Mouse (Mus musculus): Measurements from ENCODE around the gene Scaf4. TPM values are rescaled to one million over a fixed set of nuclear protein-coding genes. Genes with fewer than 3 reads are reported as not detected.
A peak's percentile ranks its signal among the peaks of the same experiment; 100 is the strongest.

The Scaf4 gene
- total RNA-seq, 1 experiment: 36.0 TPM

DNA sequence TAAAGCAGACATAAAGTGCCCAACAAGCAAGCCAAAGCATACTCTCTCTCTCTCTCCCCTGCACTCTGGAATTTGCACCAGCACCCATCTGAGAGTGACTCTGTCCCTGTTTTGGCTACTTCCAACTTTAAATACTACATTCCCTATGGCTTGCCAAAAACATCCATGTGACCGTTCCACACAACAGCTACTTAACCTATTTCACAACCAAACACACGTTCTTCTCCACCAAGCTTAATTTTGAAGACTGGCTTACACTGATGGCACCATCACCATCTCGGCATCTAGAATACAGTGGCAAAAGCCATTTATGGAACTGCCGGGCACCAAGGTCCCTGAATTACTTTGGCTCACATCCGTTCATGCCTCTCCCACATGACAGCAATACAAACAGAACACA, 3.3 kb downstream of the Scaf4 start:
- no peak overlapping the region for H3K4me3 ChIP-seq (ENCODE audit: insufficient read depth in 1 of 2, low read depth in 1 of 2, low read length in 2 of 2, poor library complexity in 1 of 2, severe bottlenecking in 1 of 2)
- in situ Hi-C loops (cut with MboI; ENCODE audit: low sequenced_read_pairs in 2 of 2, unreplicated experiment in 2 of 2): no loop called here

DNA sequence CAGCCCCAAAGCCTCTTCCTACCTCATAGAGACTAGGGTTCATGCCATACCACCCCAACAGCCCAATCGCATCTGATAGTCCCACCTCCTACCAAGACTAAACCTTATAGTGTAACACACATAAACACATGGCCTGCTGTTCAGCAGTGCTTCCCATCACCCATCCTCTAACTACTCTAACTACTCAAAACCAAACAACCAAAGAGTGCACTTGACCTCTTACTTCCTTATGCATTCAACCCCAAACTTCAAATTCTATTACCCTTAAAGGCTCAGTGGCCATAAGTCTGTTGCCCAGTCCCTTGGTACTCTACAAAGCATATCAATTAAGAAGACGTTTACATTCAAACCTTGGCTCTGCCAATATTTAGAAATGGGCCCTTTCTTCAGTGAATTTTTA, 3.8 kb downstream of the Scaf4 start:
- in situ Hi-C loops (cut with MboI; ENCODE audit: low sequenced_read_pairs in 2 of 2, unreplicated experiment in 2 of 2): no loop called here
- peaks cover 5% of the 10 kb centered on the region; the same call in 1 of the 2 replicates for H3K36me3 ChIP-seq (ENCODE audit: control insufficient read depth, insufficient read depth, low read length, poor library complexity, severe bottlenecking)
- H3K4me1 ChIP-seq (ENCODE audit: control insufficient read depth in 2 of 2, insufficient read depth in 2 of 2, low read length in 2 of 2, poor library complexity in 1 of 2): peaks cover 9 to 20% of the 10 kb centered on the region in 2 experiments
- H3K4me3 ChIP-seq (ENCODE audit: insufficient read depth in 1 of 2, low read depth in 1 of 2, low read length in 2 of 2, poor library complexity in 1 of 2, severe bottlenecking in 1 of 2): no peak overlapping the region
- no peaks in the 10 kb centered on the region for H3K9me3 ChIP-seq (ENCODE audit: control insufficient read depth, insufficient read depth, low read depth, low read length)
- no peak for TF ChIP-seq HCFC1 (IDR thresholded peaks at IDR 0.05; ENCODE audit: borderline replicate concordance, insufficient read depth, low read length)
- TF ChIP-seq ZC3H11A (IDR thresholded peaks at IDR 0.05; ENCODE audit: borderline replicate concordance, low read depth, low read length): no peak
- TF ChIP-seq CHD2 (IDR thresholded peaks at IDR 0.05; ENCODE audit: low read depth, low read length): no peak
- no peak for TF ChIP-seq MAFK (IDR thresholded peaks at IDR 0.05; ENCODE audit: insufficient read depth, low read depth, low read length)
- no peak for TF ChIP-seq ZNF384 (IDR thresholded peaks at IDR 0.05; ENCODE audit: low read depth, low read length)
- H3K9ac ChIP-seq (ENCODE audit: insufficient read depth, low read depth, low read length, poor library complexity, severe bottlenecking): no peak overlapping the region
- H3K27ac ChIP-seq (ENCODE audit: insufficient read depth, low read depth, low read length, poor library complexity, severe bottlenecking): no peak overlapping the region
- DNase-seq (ENCODE audit: low read depth, low spot score): no peak

More for the DNA sequence above, 3.3 kb downstream of the Scaf4 start:
- H3K9me3 ChIP-seq (ENCODE audit: control insufficient read depth, insufficient read depth, low read depth, low read length): no peaks in the 10 kb centered on the region
- peaks cover 5% of the 10 kb centered on the region; the same call in 1 of the 2 replicates for H3K36me3 ChIP-seq (ENCODE audit: control insufficient read depth, insufficient read depth, low read length, poor library complexity, severe bottlenecking)
- no peak overlapping the region for H3K27ac ChIP-seq (ENCODE audit: insufficient read depth, low read depth, low read length, poor library complexity, severe bottlenecking)
- no peak for DNase-seq (ENCODE audit: low read depth, low spot score)
- TF ChIP-seq ZC3H11A (IDR thresholded peaks at IDR 0.05; ENCODE audit: borderline replicate concordance, low read depth, low read length) (no peak), ZNF384 (IDR thresholded peaks at IDR 0.05; ENCODE audit: low read depth, low read length) (no peak), CHD2 (IDR thresholded peaks at IDR 0.05; ENCODE audit: low read depth, low read length) (no peak), MAFK (IDR thresholded peaks at IDR 0.05; ENCODE audit: insufficient read depth, low read depth, low read length) (no peak), HCFC1 (IDR thresholded peaks at IDR 0.05; ENCODE audit: borderline replicate concordance, insufficient read depth, low read length) (no peak)
- H3K9ac ChIP-seq (ENCODE audit: insufficient read depth, low read depth, low read length, poor library complexity, severe bottlenecking): no peak overlapping the region
- H3K4me1 ChIP-seq (ENCODE audit: control insufficient read depth in 2 of 2, insufficient read depth in 2 of 2, low read length in 2 of 2, poor library complexity in 1 of 2): peaks cover 9 to 17% of the 10 kb centered on the region in 2 experiments

DNA sequence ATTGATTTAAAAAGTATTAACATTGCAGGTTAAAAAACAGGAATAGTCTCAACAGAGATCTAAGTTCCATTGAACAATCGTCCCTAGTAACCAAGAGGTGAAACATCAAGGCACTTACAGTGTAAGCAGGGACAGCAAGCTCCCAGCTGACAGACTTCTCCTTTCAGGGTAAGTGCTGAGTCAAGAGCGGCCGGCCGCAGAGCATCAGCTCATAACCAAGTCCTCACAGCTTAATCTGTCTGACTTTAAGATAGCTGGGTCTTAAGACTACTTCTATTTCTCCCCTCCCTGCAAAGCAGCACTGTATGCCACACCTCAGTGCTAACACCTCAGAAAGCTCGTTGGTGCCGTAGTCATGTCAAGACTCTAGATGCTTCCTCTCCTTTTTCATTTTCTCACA, 5.2 kb downstream of the Scaf4 start:
- H3K4me1 ChIP-seq (ENCODE audit: control insufficient read depth in 2 of 2, insufficient read depth in 2 of 2, low read length in 2 of 2, poor library complexity in 1 of 2): peaks cover 12 to 20% of the 10 kb centered on the region in 2 experiments
- in situ Hi-C loops (cut with MboI; ENCODE audit: low sequenced_read_pairs in 2 of 2, unreplicated experiment in 2 of 2): no loop called here
- no peaks in the 10 kb centered on the region for H3K9me3 ChIP-seq (ENCODE audit: control insufficient read depth, insufficient read depth, low read depth, low read length)
- DNase-seq (ENCODE audit: low read depth, low spot score): no peak
- peaks cover 6% of the 10 kb centered on the region; the same call in 1 of the 2 replicates for H3K36me3 ChIP-seq (ENCODE audit: control insufficient read depth, insufficient read depth, low read length, poor library complexity, severe bottlenecking)
- no peak for TF ChIP-seq HCFC1 (IDR thresholded peaks at IDR 0.05; ENCODE audit: borderline replicate concordance, insufficient read depth, low read length)
- TF ChIP-seq ZC3H11A (IDR thresholded peaks at IDR 0.05; ENCODE audit: borderline replicate concordance, low read depth, low read length): no peak
- no peak for TF ChIP-seq MAFK (IDR thresholded peaks at IDR 0.05; ENCODE audit: insufficient read depth, low read depth, low read length)
- TF ChIP-seq ZNF384 (IDR thresholded peaks at IDR 0.05; ENCODE audit: low read depth, low read length): no peak
- TF ChIP-seq CHD2 (IDR thresholded peaks at IDR 0.05; ENCODE audit: low read depth, low read length): no peak
- no peak overlapping the region for H3K27ac ChIP-seq (ENCODE audit: insufficient read depth, low read depth, low read length, poor library complexity, severe bottlenecking)
- H3K4me3 ChIP-seq (ENCODE audit: insufficient read depth in 1 of 2, low read depth in 1 of 2, low read length in 2 of 2, poor library complexity in 1 of 2, severe bottlenecking in 1 of 2): no peak overlapping the region
- H3K9ac ChIP-seq (ENCODE audit: insufficient read depth, low read depth, low read length, poor library complexity, severe bottlenecking): peak overlapping the region; percentile 33; the same call in 1 of the 2 replicates

DNA sequence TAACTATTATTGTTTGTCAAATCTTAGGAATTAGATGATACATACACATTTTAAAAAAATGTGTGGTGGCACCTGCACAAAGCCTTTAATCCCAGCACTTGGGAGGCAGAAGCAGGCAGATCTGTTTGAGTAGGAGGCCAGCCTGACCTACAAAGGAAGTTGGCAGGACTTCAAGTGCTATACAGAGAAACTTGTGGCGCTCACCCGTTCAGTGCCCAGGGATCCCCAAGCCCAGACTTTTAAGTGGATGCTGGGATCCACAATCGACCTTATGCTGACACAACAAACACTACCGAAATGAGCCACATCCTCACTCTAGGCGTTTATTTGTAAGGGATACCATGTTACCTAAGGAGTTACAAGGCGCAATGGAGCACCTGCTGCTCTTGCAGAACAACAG, 8.8 kb downstream of the Scaf4 start:
- Histone ChIP-seq H3K27ac (ENCODE audit: insufficient read depth, low read depth, low read length, poor library complexity, severe bottlenecking) (no peak overlapping the region), H3K4me3 (ENCODE audit: insufficient read depth in 1 of 2, low read depth in 1 of 2, low read length in 2 of 2, poor library complexity in 1 of 2, severe bottlenecking in 1 of 2) (no peak overlapping the region), H3K9me3 (ENCODE audit: control insufficient read depth, insufficient read depth, low read depth, low read length) (no peaks in the 10 kb centered on the region), H3K36me3 (ENCODE audit: control insufficient read depth, insufficient read depth, low read length, poor library complexity, severe bottlenecking) (peaks cover 3% of the 10 kb centered on the region; the same call in 1 of the 2 replicates), H3K9ac (ENCODE audit: insufficient read depth, low read depth, low read length, poor library complexity, severe bottlenecking) (no peak overlapping the region), H3K4me1 (ENCODE audit: control insufficient read depth in 2 of 2, insufficient read depth in 2 of 2, low read length in 2 of 2, poor library complexity in 1 of 2) (peaks cover 5 to 16% of the 10 kb centered on the region in 2 experiments; a peak in 2 of 4 replicates)
- TF ChIP-seq CHD2 (IDR thresholded peaks at IDR 0.05; ENCODE audit: low read depth, low read length) (no peak), HCFC1 (IDR thresholded peaks at IDR 0.05; ENCODE audit: borderline replicate concordance, insufficient read depth, low read length) (no peak), ZNF384 (IDR thresholded peaks at IDR 0.05; ENCODE audit: low read depth, low read length) (no peak), ZC3H11A (IDR thresholded peaks at IDR 0.05; ENCODE audit: borderline replicate concordance, low read depth, low read length) (no peak)
- no peak for DNase-seq (ENCODE audit: low read depth, low spot score)
- in situ Hi-C loops (cut with MboI; ENCODE audit: low sequenced_read_pairs in 2 of 2, unreplicated experiment in 2 of 2): no loop called here

DNA sequence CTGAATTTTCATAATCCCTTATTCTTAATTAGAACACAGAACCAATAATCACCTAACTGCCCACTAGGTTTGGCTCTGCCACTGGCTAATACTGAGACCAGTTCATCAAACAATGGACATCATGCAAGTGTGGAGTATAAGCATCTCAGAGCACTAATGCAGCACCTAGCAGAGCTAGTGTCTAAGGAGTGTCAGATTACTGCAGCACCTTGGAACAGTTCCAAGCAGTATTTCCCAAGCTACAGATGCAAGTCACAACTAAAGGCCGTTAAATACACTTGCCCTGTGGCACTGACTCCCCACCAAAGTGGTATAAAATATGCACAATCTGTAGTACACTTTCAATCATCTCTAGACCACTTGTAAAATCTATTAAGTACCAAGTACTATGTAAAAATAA, 17.7 kb downstream of the Scaf4 start:
- Histone ChIP-seq H3K27ac (ENCODE audit: insufficient read depth, low read depth, low read length, poor library complexity, severe bottlenecking) (no peak overlapping the region), H3K4me3 (ENCODE audit: insufficient read depth in 1 of 2, low read depth in 1 of 2, low read length in 2 of 2, poor library complexity in 1 of 2, severe bottlenecking in 1 of 2) (no peak overlapping the region), H3K9me3 (ENCODE audit: control insufficient read depth, insufficient read depth, low read depth, low read length) (no peaks in the 10 kb centered on the region), H3K4me1 (ENCODE audit: control insufficient read depth in 2 of 2, insufficient read depth in 2 of 2, low read length in 2 of 2, poor library complexity in 1 of 2) (peaks cover 2 to 4% of the 10 kb centered on the region in 2 experiments; a peak in 2 of 4 replicates), H3K36me3 (ENCODE audit: control insufficient read depth, insufficient read depth, low read length, poor library complexity, severe bottlenecking) (peaks cover 5% of the 10 kb centered on the region), H3K9ac (ENCODE audit: insufficient read depth, low read depth, low read length, poor library complexity, severe bottlenecking) (no peak overlapping the region)
- in situ Hi-C loops (cut with MboI; ENCODE audit: low sequenced_read_pairs in 2 of 2, unreplicated experiment in 2 of 2): no loop called here
- no peak for DNase-seq (ENCODE audit: low read depth, low spot score)
- TF ChIP-seq MAFK (IDR thresholded peaks at IDR 0.05; ENCODE audit: insufficient read depth, low read depth, low read length) (no peak), ZC3H11A (IDR thresholded peaks at IDR 0.05; ENCODE audit: borderline replicate concordance, low read depth, low read length) (no peak), ZNF384 (IDR thresholded peaks at IDR 0.05; ENCODE audit: low read depth, low read length) (no peak), CHD2 (IDR thresholded peaks at IDR 0.05; ENCODE audit: low read depth, low read length) (no peak), HCFC1 (IDR thresholded peaks at IDR 0.05; ENCODE audit: borderline replicate concordance, insufficient read depth, low read length) (no peak)

All from ES-E14 (cell line).